Mouse (Mus musculus) T-helper 2 cell (primary cell): ENCODE measurements around the gene Anapc15-ps.

Experiments used
- in situ Hi-C: fragments of 300-600 bp; cut with MboI, MseI; formaldehyde crosslinking; loops from one replicate; pipeline ENCODE4 v1.15.1; 2025; ENCODE audit warnings: high pct_unique_total_duplicates

Anapc15-ps gene

GRCm38 (mm10) chr10:95691347-95691746 lies 18.1 kb upstream of the Anapc15-ps start:
- in situ Hi-C loops: no loop called here

DNA sequence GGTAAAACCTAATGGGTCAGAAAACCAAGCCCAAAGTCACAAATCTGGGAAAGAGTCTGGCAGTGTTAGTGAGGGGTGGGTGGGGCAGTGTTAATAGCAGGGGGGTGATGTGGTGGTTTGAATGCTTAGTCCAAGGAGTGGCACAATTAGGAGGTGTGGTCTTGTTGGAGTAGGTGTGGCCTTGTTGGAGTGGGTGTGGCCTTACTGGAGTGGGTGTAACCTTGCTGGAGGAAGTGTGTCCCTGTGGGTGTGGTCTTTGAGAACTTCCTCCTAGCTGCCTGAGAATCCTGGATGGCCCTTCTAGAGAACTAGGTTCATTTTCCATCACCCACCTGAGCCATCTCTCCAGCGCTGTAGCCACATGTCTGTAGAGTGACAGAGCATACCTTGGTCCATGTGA lies 16.6 kb upstream of the Anapc15-ps start:
- in situ Hi-C loops: no loop called here

DNA sequence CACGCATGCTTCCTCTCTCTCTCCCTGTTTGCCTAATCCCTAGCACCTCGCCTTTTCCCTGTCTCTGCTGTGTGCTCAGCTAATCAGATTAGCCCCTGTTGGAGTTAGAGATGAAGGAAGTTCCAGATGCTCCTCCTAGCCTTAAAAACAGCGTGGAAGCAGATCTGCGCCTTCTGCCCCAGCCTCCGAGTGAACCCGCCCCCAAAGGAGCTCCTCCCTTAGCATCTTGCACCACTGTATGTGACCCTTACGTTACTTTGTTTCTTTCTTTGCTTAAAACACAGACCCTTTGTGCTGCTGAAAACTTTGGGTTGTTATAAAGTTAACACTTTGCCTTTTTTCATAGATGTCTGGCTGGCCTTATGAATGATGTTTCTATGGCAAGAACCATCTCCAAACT lies 15.8 kb upstream of the Anapc15-ps start:
- in situ Hi-C loops: no loop called here

GRCm38 (mm10) chr10:95687558-95688141 lies 14.4 kb upstream of the Anapc15-ps start:
- in situ Hi-C loops: no loop called here

DNA sequence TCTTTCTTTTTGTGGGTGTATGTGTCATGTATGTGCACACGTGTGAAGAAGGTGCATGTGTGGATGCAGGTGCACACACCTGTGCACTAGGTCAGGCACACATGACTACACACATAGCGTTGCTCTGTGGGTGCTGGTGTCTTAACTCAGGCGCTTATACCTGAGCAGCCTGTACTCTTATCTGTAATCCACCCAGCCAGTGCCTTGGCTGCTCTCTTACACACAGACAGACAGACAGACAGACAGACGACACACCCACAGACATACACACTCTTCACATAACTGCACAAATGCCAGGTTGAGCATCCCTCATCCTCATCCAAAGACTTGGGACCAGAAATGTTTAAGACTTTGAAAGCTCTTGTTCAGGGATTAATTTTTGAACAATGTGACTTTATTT lies 12.8 kb upstream of the Anapc15-ps start:
- in situ Hi-C loops: no loop called here

DNA sequence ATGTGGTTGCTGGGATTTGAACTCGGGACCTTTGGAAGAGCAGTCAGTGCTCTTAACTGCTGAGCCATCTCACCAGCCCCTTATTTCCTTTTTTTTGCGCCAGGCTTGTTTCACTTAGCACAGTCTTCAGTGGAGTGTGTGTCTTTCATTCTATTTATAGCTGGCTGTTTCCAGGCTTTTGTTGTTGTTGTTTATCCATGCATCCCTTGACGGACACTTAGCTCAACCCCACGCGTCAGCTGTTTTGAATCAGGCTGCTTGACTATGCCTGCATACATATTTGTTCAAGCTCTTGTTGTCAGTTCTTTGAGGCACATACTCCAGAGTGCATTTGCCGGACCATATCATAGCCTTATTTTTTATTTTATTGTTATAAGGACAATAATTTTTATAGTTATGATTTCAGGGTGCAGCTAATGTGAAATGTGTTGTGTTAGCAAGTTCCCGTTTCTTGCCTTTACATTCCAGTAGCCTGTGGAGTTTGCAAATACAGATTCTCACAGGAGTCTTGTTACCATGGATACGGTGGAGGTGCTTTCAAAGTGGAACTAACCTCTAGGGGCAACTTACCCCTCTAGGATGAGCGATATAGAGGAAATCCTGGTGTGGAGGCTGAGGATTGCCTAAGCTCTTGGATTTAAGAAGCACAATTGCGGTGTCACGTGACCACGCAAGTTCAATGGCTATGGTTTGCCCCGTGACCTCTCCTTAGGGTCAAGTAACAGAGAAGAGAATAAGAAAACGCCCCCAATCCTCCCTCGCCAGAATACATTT lies 11.7 kb upstream of the Anapc15-ps start:
- in situ Hi-C loops: no loop called here

DNA sequence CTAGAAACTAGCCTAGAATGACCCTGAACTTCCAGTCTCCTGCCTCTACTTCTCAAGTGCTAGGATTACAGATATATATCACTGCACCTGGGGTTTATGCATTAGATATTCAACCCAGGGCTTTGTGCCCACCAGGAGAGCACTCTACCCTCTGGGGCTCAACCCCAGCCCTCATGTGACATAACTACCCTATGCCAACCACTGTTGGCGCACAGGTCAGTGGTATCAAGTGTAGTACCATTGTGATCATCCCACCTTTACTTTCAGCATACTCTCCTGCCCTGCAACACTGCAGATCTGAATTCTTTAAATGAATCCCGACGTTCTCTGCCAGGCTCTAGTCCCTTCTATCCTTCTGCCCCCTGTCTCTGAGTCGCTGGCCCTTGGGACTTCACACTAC lies 11.0 kb upstream of the Anapc15-ps start:
- in situ Hi-C loops: no loop called here

DNA sequence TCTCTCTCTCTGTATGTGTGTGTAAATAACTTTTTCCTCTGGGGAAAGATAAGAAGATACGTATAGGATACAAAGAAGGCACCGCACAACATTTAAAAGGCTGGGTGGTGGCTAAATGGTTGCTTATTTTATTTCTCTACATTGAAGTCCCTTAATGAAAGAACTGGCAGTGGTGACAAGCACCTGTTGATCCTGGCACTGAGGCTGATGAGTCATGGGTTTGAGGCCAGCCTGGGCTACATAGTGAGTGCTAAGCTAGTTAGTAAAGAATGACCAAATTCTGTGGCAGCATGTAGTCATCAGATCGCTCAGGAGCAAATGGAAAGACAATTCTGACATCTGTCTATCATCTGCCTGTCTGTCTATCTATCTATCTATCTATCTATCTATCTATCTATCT lies 10.5 kb upstream of the Anapc15-ps start:
- in situ Hi-C loops: no loop called here

GRCm38 (mm10) chr10:95682964-95683363 lies 9.7 kb upstream of the Anapc15-ps start:
- in situ Hi-C loops: no loop called here

- in situ Hi-C loops: no loop called here
These were observed 9.0 kb upstream of the Anapc15-ps start for GRCm38 (mm10) chr10:95682091-95682740.

DNA sequence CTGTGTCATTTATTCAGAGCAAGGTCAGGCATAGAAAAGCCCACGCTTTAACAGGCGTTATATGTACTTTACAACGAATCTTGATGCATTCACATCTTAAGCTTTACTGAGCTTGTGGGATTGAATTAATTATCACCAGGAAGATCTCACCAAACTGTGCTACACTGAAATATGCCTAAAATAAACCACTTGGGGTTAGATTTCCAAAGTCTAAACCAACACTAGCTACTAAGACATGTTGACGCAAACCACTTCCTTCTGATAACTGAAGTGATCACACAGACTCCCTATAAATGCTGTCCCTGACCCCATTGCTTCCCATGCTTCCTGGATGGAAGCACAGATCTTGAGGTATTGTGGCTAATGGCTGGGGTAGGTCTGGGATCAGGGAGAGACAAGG lies 8.2 kb upstream of the Anapc15-ps start:
- in situ Hi-C loops: no loop called here

DNA sequence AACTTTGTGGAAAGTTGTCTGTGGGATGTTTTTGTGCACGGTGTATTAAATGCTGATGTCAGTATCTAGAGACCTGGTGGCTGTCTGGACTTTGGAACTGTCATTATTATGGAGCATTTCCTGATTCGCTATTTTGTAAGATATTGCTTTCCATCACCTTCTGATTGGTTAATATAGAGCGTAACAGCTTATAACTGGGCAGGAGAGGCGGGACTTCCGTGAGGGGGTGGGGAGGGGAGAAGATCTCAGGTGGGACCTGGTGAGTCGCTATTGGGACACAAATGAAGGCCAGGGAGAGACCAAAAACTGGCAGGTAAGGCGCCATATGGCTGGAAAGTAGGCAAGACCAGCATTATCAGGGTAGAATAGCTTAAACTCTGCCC lies 7.8 kb upstream of the Anapc15-ps start:
- in situ Hi-C loops: no loop called here

- in situ Hi-C loops: no loop called here
These were observed 7.2 kb upstream of the Anapc15-ps start for GRCm38 (mm10) chr10:95680153-95681057.

GRCm38 (mm10) chr10:95679131-95679530 lies 5.9 kb upstream of the Anapc15-ps start:
- in situ Hi-C loops: loop anchor here (10.0 kb wide), 1 partner anchor 114 kb away; the partner anchor contains the start of gene Nudt4

DNA sequence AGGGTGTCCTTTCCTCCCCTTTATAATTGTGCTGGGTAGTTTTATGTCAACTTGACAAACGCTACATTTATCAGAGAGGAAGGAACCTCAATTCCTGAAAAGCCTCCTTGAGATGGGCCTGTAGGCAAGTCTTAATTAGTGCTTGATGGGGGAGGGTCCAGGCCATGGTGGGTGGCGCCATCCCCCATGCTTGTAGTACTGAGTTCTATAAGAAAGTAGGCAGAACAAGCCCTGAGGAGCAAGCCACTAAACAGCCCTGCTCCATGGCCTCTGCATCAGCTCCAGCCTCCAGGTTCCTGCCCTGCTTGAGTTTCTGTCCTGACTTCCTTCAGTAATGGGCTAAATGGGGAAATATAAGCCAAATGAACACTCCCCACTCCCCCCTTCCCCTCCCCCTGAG lies 5.4 kb upstream of the Anapc15-ps start:
- in situ Hi-C loops: loop anchor here (10.0 kb wide), 1 partner anchor 114 kb away; the partner anchor contains the start of gene Nudt4

GRCm38 (mm10) chr10:95678241-95678640 lies 5.0 kb upstream of the Anapc15-ps start:
- in situ Hi-C loops: loop anchor here (10.0 kb wide), 1 partner anchor 113 kb away; the partner anchor contains the start of gene Nudt4

DNA sequence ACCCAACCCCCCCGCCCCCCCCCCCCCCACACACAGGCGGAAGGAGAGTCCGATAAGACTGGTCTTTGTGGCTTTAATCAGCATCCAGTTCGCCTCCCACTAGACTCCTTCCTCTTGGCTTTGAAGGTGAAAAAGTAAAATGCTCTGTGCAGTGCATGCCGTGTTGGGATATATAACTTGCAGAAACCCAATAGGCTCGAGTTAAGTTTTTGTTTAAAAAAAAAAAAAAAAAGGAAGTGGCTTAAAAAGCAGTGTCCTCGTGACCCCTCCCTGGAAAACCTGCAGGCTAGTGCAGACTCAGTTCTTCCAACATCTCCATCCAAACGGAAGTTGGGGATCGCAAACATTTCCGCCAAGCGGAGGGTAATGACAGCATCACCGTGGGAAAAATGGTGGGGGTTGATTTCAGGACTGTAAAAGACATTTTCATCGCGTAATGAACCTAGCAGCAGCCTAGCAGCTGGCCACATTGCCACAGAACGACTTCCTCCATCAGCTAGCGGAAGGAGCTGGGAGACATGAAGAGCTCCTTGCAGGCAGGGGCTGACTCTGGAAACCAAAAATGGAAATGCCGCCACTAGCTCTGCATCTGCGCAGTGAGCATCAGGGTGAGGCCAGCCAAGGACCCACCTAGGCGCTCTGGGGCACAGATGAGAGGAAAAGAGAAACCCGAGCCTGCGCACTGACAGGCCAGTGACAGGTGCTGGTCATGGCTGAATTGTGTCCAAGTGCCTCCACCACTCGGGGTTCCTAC lies 4.3 kb upstream of the Anapc15-ps start:
- in situ Hi-C loops: loop anchor here (10.0 kb wide), 1 partner anchor 113 kb away; the partner anchor contains the start of gene Nudt4

- in situ Hi-C loops: loop anchor here (10.0 kb wide), 1 partner anchor 112 kb away; the partner anchor contains the start of gene Nudt4
These were observed 3.7 kb upstream of the Anapc15-ps start for GRCm38 (mm10) chr10:95676991-95677355.

DNA sequence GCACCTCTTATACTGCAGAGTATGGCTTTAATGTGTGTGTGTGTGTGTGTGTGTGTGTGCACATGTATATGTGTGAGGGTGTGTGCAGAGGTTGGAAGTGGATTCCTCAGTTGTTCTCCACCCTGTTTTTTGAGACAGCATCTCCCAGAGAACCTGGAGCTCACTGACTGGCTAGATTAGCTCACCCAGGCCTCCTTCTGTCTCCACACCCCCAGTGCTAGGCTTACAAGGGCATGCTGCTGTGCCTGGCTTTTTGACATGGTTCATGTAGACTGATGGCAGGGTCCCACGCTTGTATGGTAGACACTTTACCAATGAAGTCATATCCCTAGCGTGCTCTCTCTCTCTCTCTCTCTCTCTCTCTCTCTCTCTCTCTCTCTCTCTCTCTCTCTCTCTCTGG lies 3.1 kb upstream of the Anapc15-ps start:
- in situ Hi-C loops: loop anchor here (10.0 kb wide), 1 partner anchor 112 kb away; the partner anchor contains the start of gene Nudt4
